ENCODE assay signal across 22 mouse cellular contexts in the genomic region with DNA sequence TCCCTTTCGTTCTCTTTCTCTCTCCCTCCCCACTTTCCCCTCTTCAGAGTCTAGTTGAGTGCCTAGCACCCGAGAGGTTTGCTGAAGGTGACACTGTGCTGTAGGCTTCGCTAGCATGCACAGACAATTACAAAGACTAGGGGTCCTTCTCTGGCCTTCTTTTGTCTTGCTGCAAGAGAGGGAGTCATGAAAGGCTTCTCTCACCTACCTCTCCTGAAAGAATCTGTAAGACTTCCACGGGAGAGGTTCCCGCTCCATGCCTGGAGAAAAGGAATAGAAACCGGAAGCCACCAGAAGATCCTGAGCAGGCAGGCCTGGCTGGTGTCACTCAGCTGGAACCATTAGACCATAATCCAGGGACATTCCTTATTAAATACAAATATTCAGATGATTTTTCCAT. TPM values are rescaled to one million over a fixed set of nuclear protein-coding genes. Genes with fewer than 3 reads are reported as not detected.
DNase-seq lines count a peak whose midpoint lies in the region; ATAC-seq and TF ChIP-seq lines count a peak whose summit lies in the region.
"Had no signal": no experiment of that assay in that cellular context is flagged by ENCODE, and none has a peak within 500 bp of the region (broad histone marks: within the 10 kb centered on the region; RNA-seq: fewer than 3 reads in every experiment).

No protein-coding gene starts in this region.

- no peak for TF ChIP-seq CTCF in midbrain, postnatal 0 days (IDR thresholded peaks at IDR 0.05)
- TF ChIP-seq CTCF in liver, postnatal 0 days (IDR thresholded peaks at IDR 0.05; ENCODE audit: low read depth) = no peak

- H3K9ac ChIP-seq in forebrain, embryonic 16.5 days (replicated peaks; ENCODE audit: low read depth, low read length) = no peak overlapping the region
- H3K9ac ChIP-seq in midbrain, embryonic 11.5 days (ENCODE audit: low read length) = no peak overlapping the region
- no peak overlapping the region for H3K9ac ChIP-seq in midbrain, postnatal 0 days (replicated peaks; ENCODE audit: low read length, poor library complexity, severe bottlenecking)
- H3K9ac ChIP-seq in limb, embryonic 13.5 days = no peak overlapping the region
- H3K9ac ChIP-seq in liver, postnatal 0 days (replicated peaks) = no peak overlapping the region
- H3K9ac ChIP-seq: embryonic facial prominence, embryonic 12.5 days; forebrain, embryonic 12.5 days; forebrain, postnatal 0 days; heart, embryonic 13.5 days; hindbrain, embryonic 13.5 days had no signal

- TF ChIP-seq EP300 in liver, postnatal 0 days (IDR thresholded peaks at IDR 0.05; ENCODE audit: low read depth) = no peak

- H3K4me3 ChIP-seq in forebrain, embryonic 10.5 days = no peak overlapping the region
- no peak overlapping the region for H3K4me3 ChIP-seq in forebrain, embryonic 16.5 days (replicated peaks; ENCODE audit: low read length)
- H3K4me3 ChIP-seq in midbrain, embryonic 11.5 days (ENCODE audit: low read depth, low read length) = no peak overlapping the region
- no peak overlapping the region for H3K4me3 ChIP-seq in midbrain, postnatal 0 days (ENCODE audit: low read depth, low read length)
- no peak overlapping the region for H3K4me3 ChIP-seq in limb, embryonic 13.5 days
- H3K4me3 ChIP-seq in liver, postnatal 0 days (ENCODE audit: low read depth, low read length) = no peak overlapping the region
- H3K4me3 ChIP-seq: embryonic facial prominence, embryonic 12.5 days; forebrain, embryonic 12.5 days; heart, embryonic 13.5 days; hindbrain, embryonic 13.5 days had no signal

- H3K4me1 ChIP-seq in forebrain, embryonic 10.5 days = peaks cover 78% of the 10 kb centered on the region
- H3K4me1 ChIP-seq in forebrain, embryonic 16.5 days (replicated peaks; ENCODE audit: control insufficient read depth, insufficient read depth, low read length) = peaks cover 25% of the 10 kb centered on the region
- H3K4me1 ChIP-seq in midbrain, embryonic 11.5 days (ENCODE audit: control insufficient read depth, insufficient read depth, low read length) = peaks cover 19% of the 10 kb centered on the region
- peaks cover 5% of the 10 kb centered on the region; the same call in 1 of the 2 replicates for H3K4me1 ChIP-seq in midbrain, postnatal 0 days (ENCODE audit: insufficient read depth, low read length)
- peaks cover 81% of the 10 kb centered on the region for H3K4me1 ChIP-seq in limb, embryonic 13.5 days
- no peaks in the 10 kb centered on the region for H3K4me1 ChIP-seq in liver, postnatal 0 days (ENCODE audit: insufficient read depth)

- peaks cover 51% of the 10 kb centered on the region for H3K27me3 ChIP-seq in forebrain, embryonic 10.5 days (ENCODE audit: poor library complexity, severe bottlenecking)
- H3K27me3 ChIP-seq in forebrain, embryonic 16.5 days (replicated peaks; ENCODE audit: control insufficient read depth, insufficient read depth, low read length) = no peaks in the 10 kb centered on the region
- H3K27me3 ChIP-seq in midbrain, embryonic 11.5 days (ENCODE audit: control insufficient read depth, insufficient read depth, low read length) = no peaks in the 10 kb centered on the region
- H3K27me3 ChIP-seq in midbrain, postnatal 0 days (ENCODE audit: insufficient read depth, low read length) = no peaks in the 10 kb centered on the region
- no peaks in the 10 kb centered on the region for H3K27me3 ChIP-seq in limb, embryonic 13.5 days
- no peaks in the 10 kb centered on the region for H3K27me3 ChIP-seq in liver, postnatal 0 days (ENCODE audit: insufficient read depth, low read length)
- H3K27me3 ChIP-seq: embryonic facial prominence, embryonic 12.5 days; heart, embryonic 13.5 days; hindbrain, embryonic 13.5 days had no signal

- H3K27ac ChIP-seq in forebrain, embryonic 10.5 days = peak overlapping the region; percentile 89
- H3K27ac ChIP-seq in forebrain, embryonic 16.5 days (ENCODE audit: low read length) = no peak overlapping the region
- H3K27ac ChIP-seq in midbrain, embryonic 11.5 days (ENCODE audit: low read depth, low read length) = no peak overlapping the region
- no peak overlapping the region for H3K27ac ChIP-seq in midbrain, postnatal 0 days (ENCODE audit: low read depth, low read length)
- peak overlapping the region; percentile 96 for H3K27ac ChIP-seq in limb, embryonic 13.5 days
- no peak overlapping the region for H3K27ac ChIP-seq in liver, postnatal 0 days (ENCODE audit: low read depth)
- H3K27ac ChIP-seq: heart, embryonic 13.5 days had no signal

- ATAC-seq in forebrain, embryonic 16.5 days = no peak
- ATAC-seq in midbrain, embryonic 11.5 days (ENCODE audit: low FRiP score) = no peak
- no peak for ATAC-seq in midbrain, postnatal 0 days (ENCODE audit: low FRiP score)
- no peak for ATAC-seq in limb, embryonic 13.5 days (ENCODE audit: low FRiP score, low read depth)
- no peak for ATAC-seq in liver, postnatal 0 days
- ATAC-seq: CD4-positive, CD25-positive, alpha-beta regulatory T cell, adult 4 months; forebrain, postnatal 0 days had no signal

- no peaks in the 10 kb centered on the region for H3K9me3 ChIP-seq in forebrain, embryonic 10.5 days
- H3K9me3 ChIP-seq in forebrain, embryonic 16.5 days (ENCODE audit: control insufficient read depth, low read length) = no peaks in the 10 kb centered on the region
- no peaks in the 10 kb centered on the region for H3K9me3 ChIP-seq in midbrain, embryonic 11.5 days (ENCODE audit: control insufficient read depth, low read length)
- H3K9me3 ChIP-seq in midbrain, postnatal 0 days (ENCODE audit: low read length) = no peaks in the 10 kb centered on the region
- H3K9me3 ChIP-seq in limb, embryonic 13.5 days = no peaks in the 10 kb centered on the region
- no peaks in the 10 kb centered on the region for H3K9me3 ChIP-seq in liver, postnatal 0 days (ENCODE audit: low read length)
- H3K9me3 ChIP-seq: embryonic facial prominence, embryonic 12.5 days; forebrain, embryonic 12.5 days; G1E; heart, embryonic 13.5 days; hindbrain, embryonic 13.5 days had no signal

- peaks cover 13% of the 10 kb centered on the region for H3K36me3 ChIP-seq in forebrain, embryonic 10.5 days (replicated peaks)
- no peaks in the 10 kb centered on the region for H3K36me3 ChIP-seq in forebrain, embryonic 16.5 days (ENCODE audit: control insufficient read depth, insufficient read depth)
- no peaks in the 10 kb centered on the region for H3K36me3 ChIP-seq in midbrain, embryonic 11.5 days (ENCODE audit: control insufficient read depth, insufficient read depth, low read length)
- H3K36me3 ChIP-seq in midbrain, postnatal 0 days (ENCODE audit: insufficient read depth, low read length) = no peaks in the 10 kb centered on the region
- H3K36me3 ChIP-seq in limb, embryonic 13.5 days = no peaks in the 10 kb centered on the region
- no peaks in the 10 kb centered on the region for H3K36me3 ChIP-seq in liver, postnatal 0 days (replicated peaks; ENCODE audit: insufficient read depth, low read length)
- H3K36me3 ChIP-seq: embryonic facial prominence, embryonic 12.5 days; forebrain, embryonic 12.5 days; G1E; heart, embryonic 13.5 days; hindbrain, embryonic 13.5 days had no signal

- H3K4me2 ChIP-seq in forebrain, embryonic 16.5 days (ENCODE audit: low read length) = no peak overlapping the region
- no peak overlapping the region for H3K4me2 ChIP-seq in midbrain, embryonic 11.5 days
- H3K4me2 ChIP-seq in midbrain, postnatal 0 days (ENCODE audit: low read depth, low read length, poor library complexity, severe bottlenecking) = no peak overlapping the region
- H3K4me2 ChIP-seq in limb, embryonic 13.5 days (replicated peaks) = no peak overlapping the region
- H3K4me2 ChIP-seq in liver, postnatal 0 days (ENCODE audit: low read depth, low read length) = no peak overlapping the region
- H3K4me2 ChIP-seq: embryonic facial prominence, embryonic 12.5 days; forebrain, embryonic 12.5 days; heart, embryonic 13.5 days; hindbrain, embryonic 13.5 days had no signal

- 86% methylated on average over 6 of the region's 6 CpGs for WGBS in forebrain, embryonic 10.5 days
- WGBS in forebrain, embryonic 16.5 days = 81% methylated on average over 6 of the region's 6 CpGs
- WGBS in midbrain, embryonic 11.5 days = 82% methylated on average over 6 of the region's 6 CpGs
- 92% methylated on average over 6 of the region's 6 CpGs for WGBS in midbrain, postnatal 0 days
- WGBS in limb, embryonic 13.5 days = 84% methylated on average over 6 of the region's 6 CpGs
- WGBS in liver, postnatal 0 days (ENCODE audit: insufficient replicate concordance) = 76% methylated on average over 6 of the region's 6 CpGs

- DNase-seq in forebrain, embryonic 10.5 days (ENCODE audit: extremely low spot score, low spot score) = no peak
- DNase-seq in midbrain, embryonic 11.5 days (ENCODE audit: low spot score, missing footprints) = peak; percentile 69
- no peak for DNase-seq in midbrain, postnatal 0 days (ENCODE audit: low spot score)
- DNase-seq in liver, postnatal 0 days = no peak
- DNase-seq in right cerebral cortex, postnatal 10 days (ENCODE audit: low spot score in 2 of 2) = no peak
- DNase-seq: adrenal gland, postnatal 10 days; B cell, adult 2 months; cerebellum, adult 11 months; cerebellum, adult 8-10 months; cerebellum, postnatal 14 days; embryo, embryonic 11 days; forebrain, postnatal 0 days; gastrocnemius, postnatal 14 days; heart, postnatal 4 days had no signal

RNA-seq across cellular contexts. Expression of a gene that starts 56.0 kb away (rescaled TPM):
- 15.4 and 17.1 TPM in 2 replicates for polyA plus RNA-seq in forebrain, embryonic 10.5 days (2016; fragmentation: Nextera tagmentation; extraction: Ambion mirVana)
- 4.9 and 5.6 TPM in 2 replicates for polyA plus RNA-seq in forebrain, embryonic 16.5 days (2015; fragmentation: Nextera tagmentation; extraction: Ambion mirVana)
- polyA plus RNA-seq in midbrain, embryonic 11.5 days (2014; fragmentation: Nextera tagmentation; extraction: Ambion mirVana) = 10.5 and 11.8 TPM in 2 replicates
- 3.5 and 5.9 TPM in 2 replicates for total RNA-seq in midbrain, postnatal 0 days (2014; rRNA removed)
- polyA plus RNA-seq in midbrain, postnatal 0 days (2015; fragmentation: Nextera tagmentation; extraction: Ambion mirVana) = 2.4 and 2.9 TPM in 2 replicates
- polyA plus RNA-seq in limb, embryonic 13.5 days (2015; fragmentation: Nextera tagmentation; extraction: Ambion mirVana) = 10.2 and 11.0 TPM in 2 replicates
- polyA plus RNA-seq in liver, postnatal 0 days (2015; fragmentation: Nextera tagmentation; extraction: Ambion mirVana) = 1.9 and 2.4 TPM in 2 replicates

Comparison
In these comparisons a context has a peak if more than half of its experiments do, and no peak if none do; other contexts are left out.
1. H3K27ac ChIP-seq: peak in forebrain, embryonic 10.5 days (single experiment) and limb, embryonic 13.5 days (single experiment); none in forebrain, embryonic 16.5 days (single experiment), midbrain, embryonic 11.5 days (single experiment), midbrain, postnatal 0 days (single experiment) and liver, postnatal 0 days (single experiment).